Mouse (Mus musculus) v-Abl transformed pro-B cells (cell line): ENCODE results near the gene Mcu.

Experiments
- in situ Hi-C, 2 experiments: fragments of 400-800 bp; cut with MboI; formaldehyde crosslinking; loops; one replicate each; pipeline ENCODE4 v1.15.1; 2025; ENCODE audit not compliant: unreplicated experiment in 2 of 2

Mcu gene

DNA sequence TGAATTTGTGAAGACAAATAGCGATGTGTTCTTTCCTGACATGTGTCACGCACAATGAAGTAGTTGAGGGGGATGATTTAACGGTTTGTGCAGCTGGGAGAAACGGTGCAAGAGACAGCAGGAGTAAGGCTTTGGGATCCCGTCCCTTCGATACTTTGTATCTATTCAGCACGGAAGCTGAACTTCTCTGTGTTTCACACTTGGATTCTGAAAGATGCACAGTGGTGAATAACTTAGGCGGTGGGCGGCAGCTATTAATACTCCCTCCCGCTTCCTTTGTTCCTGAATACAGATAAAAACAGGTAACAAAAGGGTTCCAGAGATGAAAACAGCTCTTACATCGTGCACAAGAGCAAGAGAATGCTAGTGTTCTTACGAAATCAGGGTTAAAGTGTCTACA lies 114.1 kb downstream of the Mcu start:
- in situ Hi-C loops: no loop called here

DNA sequence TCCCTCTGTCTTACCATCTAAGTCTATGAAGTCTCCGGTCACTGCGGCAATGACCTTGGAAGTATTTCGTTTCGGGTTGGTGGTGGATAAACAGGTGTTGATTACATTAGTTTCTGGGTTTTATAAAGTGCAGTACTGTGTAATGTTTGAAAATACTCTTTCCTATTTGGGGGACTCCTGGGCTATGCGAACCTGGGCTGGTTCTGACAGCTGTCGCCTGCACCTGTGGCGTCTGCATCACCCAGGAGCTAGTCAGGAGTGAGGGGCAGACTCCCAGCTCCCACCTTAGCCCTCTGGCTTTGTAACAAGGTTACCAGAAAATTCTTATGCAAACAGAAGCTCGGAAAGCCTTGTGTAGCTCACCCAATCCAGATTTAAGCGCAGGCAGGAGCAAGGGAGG lies 114.7 kb downstream of the Mcu start:
- in situ Hi-C loops: no loop called here

DNA sequence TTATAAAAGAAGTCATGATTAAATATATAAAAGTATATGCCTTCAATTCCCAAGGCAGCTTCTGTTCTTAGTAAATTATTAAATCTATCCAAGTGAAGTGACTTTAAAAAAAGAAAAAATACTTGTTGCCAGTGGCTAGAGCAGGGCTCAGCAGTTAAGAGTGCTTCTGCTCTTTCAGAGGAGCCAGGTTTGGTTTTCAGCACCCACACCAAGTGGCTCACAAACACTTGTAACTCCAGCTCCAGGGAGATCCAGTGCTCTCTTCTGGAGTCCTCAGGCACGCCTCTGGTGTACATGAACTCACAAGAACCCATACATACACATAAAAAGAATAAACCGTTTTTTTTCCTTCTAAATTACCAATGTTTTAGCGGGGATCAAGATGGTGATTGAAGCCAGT lies 116.3 kb downstream of the Mcu start:
- in situ Hi-C loops: no loop called here

DNA sequence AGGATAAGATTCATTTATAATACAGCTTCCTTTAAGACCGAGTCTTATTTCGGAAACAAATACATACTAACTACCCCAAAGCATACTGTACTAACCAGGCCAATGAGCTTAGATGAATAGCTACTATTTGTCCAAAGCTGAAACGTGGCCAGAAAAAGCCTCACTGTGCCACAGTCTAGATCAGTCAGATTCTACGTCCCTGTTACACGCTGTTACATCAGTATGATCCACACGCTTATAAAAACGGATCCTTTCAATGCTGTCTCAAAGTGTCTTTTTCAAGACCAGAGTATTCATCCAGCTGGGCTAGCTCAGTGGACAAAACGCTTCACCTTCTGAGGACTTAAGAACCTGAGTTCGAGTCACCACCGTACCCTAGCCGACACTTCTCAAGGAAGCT lies 119.5 kb downstream of the Mcu start:
- in situ Hi-C loops: no loop called here

DNA sequence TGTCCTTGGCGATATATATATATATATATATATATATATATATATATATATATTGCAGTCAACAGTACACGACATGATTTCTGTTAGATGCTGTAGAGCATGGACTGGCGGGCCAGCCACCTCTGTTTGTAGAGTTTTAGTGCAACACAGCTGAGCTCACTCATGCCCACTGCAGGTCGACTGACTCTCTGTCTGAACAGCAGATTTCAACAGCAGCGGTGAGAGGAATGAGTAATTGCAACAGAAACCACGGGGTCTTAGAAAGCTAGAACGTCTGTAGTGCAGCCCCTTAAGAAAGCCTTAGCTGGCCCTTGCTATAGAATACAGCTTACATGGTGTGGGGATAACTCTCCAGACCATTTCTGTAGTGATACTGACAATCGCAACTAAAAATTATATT lies 121.6 kb downstream of the Mcu start:
- in situ Hi-C loops: no loop called here

DNA sequence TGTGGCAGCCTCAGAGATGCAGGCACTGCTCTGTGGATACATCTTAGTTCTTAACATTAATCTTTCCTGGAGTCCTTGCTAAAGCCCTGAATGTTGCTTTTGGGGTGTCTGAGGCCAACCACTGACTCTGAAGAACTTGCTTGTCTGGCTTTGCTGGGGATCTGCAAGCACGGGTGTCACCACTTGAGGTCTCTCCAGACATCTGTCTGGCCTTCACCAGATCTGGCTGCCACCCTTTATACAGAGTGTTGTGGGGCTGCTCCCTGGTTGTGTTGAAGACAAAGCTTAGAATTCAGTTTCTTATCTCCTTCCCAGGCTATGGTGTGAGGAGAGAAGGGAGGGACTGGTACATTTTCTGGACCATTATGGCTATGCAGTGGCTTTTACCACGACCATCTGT lies 122.4 kb downstream of the Mcu start:
- in situ Hi-C loops: no loop called here

DNA sequence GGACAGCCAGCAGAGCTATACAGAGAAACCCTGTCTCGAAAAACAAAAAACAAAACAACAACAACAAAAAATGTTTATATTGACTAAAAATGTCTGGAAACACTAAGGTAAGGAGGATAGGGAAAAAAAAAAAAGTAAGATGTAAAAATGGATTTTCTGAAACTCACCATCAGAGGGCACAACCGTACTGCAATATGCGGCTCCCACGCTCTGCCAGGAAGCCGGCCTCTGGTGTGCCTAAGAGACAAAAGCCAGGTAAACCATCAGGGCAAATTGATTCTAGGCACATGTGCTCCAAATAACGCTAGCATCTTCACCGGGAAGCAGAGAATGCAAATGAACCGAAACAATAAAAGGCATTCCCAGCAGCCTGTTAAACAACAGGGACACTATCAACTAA lies 125.6 kb downstream of the Mcu start:
- in situ Hi-C loops: no loop called here

DNA sequence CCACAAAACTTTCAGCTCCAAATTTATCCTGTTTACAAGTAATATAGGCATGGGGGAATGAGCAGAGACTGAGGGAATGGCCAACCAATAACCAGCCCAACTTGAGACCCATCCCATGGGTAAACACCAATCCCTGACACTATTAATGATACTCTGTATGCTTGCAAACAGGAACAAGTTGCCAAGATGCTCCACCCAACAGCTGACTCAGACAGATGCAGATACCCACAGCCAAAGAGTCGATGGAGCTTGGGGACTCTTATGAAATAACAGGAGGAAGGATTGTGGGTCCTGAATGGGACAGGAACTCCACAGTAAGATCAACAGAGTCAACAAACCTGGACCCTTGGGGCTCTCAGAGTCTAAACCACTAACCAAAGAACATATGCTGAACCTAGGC lies 127.1 kb downstream of the Mcu start:
- in situ Hi-C loops: no loop called here

DNA sequence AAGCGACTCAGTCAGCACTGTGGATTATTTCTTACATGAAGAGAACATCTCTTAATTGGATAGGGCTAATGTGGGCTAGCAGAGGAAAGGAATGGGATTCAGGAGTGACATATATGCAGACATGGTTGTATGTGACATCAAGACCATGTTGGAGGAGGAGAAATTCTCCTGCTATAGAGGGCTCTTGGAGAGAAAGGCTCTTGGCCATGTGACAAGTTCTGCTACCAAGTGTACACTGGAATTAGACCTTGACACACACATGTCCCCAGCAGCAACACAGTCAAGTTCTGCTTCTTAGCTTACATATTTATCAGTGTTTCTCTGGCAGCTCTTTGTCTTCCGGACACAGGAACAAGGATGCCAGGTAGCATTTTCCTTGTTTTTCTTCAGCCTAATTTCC lies 129.1 kb downstream of the Mcu start:
- in situ Hi-C loops: no loop called here

DNA sequence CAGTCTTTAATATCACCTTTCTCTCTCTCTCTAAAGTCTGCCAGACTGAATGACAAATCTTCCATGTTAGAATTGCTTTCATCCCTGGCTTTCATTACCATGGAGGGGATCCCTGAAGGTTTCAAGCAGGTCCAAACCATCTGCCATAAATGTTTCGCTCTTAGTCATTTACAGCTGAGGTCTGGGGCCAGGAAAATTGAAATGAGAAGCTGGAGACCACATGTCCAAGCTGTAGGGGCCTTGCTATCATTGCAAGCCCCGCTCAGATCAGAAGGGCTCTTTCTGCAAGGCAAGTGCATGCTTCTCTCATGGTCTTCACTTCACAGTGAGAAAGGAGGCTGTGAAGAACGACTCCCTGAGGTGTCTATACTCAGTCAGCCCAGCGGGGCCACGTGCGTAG lies 132.2 kb downstream of the Mcu start:
- in situ Hi-C loops: no loop called here

DNA sequence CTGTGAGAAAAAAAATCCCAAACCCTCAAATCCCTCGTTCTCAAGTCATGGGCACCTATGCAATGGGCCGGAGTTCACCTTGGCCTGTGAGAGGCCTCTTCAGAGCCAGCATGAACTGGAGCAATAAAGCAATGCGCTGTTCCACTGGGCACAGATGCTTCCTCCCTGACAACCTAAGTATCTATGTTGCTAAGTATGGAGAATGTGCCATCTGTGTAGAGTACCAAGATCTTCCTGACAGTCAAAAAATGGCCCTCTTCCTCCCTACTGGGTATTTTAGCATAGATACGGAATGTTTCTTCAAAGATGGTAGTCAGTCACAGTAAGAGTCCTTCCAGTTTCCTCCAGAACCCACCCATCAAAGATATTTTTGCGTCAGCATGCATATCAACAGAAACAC lies 135.1 kb downstream of the Mcu start:
- in situ Hi-C loops: no loop called here

DNA sequence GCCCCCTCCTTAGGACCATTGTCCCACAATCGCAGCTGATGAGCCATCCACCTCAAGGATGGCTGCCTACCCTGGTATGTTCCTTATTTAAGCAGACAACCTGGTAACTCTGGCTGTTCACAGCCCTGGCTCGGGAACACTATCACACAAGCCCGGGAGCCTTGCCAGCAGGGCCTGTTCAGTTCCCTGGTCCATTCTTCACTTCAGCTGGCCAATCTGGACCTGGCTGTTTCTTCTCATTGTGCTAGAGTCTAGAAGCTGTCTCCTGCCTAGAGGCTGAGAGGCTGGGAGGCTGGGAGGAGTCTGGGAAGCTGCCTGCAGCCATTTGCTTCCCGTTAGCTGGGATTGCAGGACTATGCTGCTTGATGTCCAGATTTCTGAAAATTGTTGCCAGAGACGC lies 146.0 kb downstream of the Mcu start:
- in situ Hi-C loops: loop anchor here in 1 of 2 experiments (25.0 kb wide), 1 partner anchor 342 kb away; no protein-coding TSS in a partner anchor

DNA sequence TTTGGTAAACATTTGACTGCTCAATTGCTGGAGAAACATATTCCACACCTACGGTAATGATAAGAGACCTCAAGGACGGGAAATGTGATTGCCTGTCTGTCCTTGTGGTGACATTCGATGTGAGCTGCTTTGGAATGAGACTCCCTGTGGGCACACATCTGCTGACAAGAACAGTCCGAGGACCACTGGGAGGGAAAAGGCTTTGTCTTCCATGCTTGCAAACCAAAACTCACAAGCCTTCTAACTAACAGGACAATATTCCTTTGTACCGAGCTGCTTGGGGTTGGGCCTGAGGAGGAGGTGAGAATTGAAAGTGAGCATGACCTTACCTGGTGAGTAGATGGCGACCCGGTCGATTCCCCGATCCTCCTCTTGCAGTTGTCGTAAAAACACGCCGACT lies 149.2 kb downstream of the Mcu start:
- in situ Hi-C loops: loop anchor here in 1 of 2 experiments (25.0 kb wide), 1 partner anchor 345 kb away; no protein-coding TSS in a partner anchor

DNA sequence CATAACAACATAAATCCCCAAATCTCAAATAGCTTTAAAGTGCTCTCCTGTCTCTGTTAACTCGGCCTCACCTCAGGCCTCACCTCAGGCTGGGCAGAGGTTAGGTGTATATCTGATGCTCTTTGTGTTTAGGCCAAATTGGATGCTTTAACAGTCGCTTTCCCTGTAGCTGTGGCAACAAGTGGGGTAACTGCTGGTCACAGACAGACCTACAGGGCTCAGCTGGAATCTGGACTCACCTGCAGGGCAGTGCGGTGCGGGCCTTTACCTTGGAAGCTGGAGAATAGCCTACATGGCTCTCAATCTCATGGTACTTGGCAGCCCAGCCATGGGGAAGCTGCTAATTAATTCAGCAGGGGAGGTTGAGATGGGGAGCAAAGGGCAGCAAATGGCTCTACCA lies 149.9 kb downstream of the Mcu start:
- in situ Hi-C loops: loop anchor here in 1 of 2 experiments (25.0 kb wide), 1 partner anchor 346 kb away; no protein-coding TSS in a partner anchor

DNA sequence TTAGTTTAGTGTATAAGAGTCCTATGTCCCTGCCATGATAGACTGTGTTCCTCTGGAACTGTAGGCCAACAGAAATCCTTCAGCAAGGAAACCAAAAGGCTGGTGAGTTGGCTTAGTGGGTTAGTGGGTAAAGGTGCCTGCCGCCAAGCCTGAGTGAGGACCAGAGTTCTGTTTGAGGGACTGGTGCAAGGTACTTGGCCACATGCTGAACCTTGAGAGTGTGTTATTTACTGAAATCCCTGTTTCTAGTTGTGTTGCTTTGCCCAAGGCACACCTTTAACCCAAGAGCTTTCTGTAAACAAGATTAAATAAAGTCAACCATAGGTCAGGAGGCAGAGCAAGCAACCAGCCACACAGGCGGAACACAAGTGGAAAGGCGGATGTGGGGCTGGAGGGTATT lies 150.9 kb downstream of the Mcu start:
- in situ Hi-C loops: loop anchor here in 1 of 2 experiments (25.0 kb wide), 1 partner anchor 347 kb away; no protein-coding TSS in a partner anchor

DNA sequence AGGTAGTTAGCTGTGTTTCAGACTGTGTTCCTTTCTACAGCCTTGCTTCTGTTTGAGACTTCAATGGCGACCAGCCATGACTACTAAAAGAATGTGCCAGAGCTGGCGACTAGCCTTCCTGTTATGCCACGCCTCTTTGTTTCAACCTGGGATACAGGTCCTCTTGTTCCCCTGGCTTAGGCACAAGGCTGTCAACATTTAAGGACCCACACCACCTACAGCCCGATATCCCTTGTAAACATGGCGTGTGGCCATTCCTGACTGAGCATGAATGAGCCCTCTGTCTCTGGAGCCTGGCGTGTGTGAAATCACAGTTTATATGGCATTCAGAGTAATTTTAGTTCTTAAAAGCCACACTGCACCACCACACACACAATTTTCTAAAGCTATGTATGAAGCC lies 154.2 kb downstream of the Mcu start:
- in situ Hi-C loops: loop anchor here in 1 of 2 experiments (25.0 kb wide), 1 partner anchor 350 kb away; no protein-coding TSS in a partner anchor

DNA sequence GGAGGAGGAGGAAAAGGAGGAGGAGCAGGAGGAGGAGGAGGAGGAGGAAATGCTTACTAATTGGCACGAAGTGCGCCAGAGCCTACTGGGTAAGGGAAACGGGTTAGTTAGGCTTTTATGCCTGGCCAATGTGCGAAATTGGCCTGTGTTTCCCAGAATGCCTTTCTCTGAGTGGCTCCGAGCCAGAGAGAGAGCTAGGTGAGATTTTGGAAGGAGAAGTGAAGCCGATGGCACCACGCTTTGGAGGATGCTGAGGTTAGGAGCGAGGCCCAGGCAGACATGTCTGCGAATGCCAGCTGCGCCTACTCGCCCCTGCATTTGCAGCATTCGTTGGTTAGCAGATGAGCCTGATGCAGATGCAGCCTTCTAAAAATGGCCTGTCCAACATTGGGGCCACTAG lies 156.7 kb downstream of the Mcu start:
- in situ Hi-C loops: loop anchor here in 1 of 2 experiments (10.0 to 25.0 kb wide), 2 partner anchors 353 to 405 kb away; no protein-coding TSS in a partner anchor

DNA sequence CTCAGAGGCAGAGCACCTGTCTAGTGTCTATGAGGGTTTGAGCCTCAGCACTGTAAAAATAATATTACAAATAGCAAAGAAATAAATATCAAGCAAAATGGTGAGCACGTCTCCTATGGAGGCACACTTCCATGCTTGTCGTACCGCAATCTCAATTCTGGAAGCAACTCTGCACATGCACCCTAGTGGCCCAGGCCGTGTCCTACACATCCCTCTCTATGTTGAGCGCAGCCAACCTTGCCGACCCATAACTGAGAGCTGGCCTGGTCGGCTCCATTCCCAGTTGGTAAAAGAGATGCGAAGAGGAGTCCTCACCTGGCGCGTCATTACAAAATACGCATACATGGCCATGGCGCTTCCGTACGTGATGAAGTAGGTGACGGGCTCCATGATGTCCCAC lies 161.9 kb downstream of the Mcu start:
- in situ Hi-C loops: loop anchor here (5.0 to 25.0 kb wide), 3 partner anchors 358 to 410 kb away; no protein-coding TSS in a partner anchor

DNA sequence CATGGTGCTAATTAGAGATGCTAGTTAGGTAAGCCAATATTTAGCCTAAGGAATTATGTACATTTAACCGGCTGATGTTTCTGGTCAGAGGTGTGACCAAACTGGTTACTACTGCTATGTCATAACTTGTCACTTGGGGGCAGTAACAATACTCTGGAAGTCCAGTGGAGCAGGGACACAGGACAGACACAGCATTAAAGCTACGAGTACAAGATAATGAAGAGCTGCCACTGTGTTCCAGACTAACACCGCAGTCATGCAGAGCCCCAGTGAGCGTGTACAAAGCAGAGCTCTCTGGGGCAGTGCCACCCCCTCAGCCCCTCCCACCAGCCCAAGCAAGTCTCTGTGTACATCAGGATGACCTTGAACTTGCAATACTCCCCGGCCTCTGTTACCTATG lies 164.7 kb downstream of the Mcu start:
- in situ Hi-C loops: loop anchor here (5.0 to 25.0 kb wide), 3 partner anchors 360 to 413 kb away; no protein-coding TSS in a partner anchor

DNA sequence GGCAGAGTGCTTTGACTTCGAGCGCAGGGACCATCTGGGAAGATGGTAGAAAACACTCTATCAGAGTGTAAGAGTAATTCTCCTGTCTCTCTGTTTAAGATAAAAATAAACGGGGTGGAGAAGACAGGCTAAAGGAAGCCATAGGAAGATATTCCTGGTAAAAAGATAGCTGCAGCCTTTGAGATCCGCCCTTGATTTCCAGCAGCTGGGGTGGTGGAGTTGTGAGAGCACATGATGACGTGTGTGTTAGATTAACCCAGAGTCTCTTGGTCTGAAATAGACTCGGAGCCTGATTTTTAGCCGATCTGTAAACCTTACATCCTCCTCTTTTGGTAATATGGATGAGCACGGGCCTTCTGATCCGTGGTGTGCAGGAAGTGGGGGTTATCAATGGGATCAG lies 168.9 kb downstream of the Mcu start:
- in situ Hi-C loops: no loop called here

DNA sequence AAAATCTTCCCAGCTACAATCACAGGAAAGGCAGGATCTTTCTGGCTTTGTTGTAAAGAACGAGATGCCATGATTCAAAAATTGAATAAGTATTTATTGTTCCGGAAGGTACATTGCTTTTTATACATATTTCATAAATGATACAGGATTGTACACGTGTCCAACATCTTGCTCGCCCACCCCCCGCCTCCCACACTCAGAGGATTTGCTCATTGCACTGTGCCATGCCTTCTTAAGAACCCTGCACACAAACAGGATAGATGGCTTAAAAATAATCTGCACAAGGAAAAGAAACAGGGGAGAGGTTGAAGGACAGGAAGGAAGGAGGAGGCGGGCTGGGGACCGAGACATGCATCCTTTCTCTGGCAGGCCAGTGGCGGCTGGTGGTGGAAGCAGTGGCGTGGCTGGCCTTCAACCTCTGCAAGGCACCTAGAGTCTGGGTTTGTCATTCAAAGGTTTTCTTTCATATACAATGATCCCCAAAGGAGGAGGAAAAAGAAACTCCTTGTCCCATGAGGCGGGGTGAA lies 169.5 kb downstream of the Mcu start:
- in situ Hi-C loops: no loop called here

DNA sequence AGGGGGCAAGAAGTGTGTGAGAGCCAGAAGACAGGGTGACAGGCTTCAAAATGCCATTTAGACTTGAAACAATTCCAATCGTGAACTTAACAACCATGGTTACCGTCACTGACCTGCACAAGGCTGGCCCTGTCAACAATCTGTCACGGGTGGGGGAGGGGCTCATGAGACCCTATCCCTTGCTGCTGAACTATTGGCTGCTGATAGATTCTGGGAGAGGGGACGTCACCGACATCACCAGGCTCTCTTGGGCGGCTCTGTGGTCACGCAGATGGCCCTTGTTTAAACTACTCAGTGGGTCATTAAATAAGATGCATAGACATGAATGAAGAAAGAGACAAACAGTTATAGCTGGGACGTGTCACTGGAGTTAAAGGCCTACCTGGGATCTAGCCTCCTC lies 171.9 kb downstream of the Mcu start:
- in situ Hi-C loops: no loop called here

DNA sequence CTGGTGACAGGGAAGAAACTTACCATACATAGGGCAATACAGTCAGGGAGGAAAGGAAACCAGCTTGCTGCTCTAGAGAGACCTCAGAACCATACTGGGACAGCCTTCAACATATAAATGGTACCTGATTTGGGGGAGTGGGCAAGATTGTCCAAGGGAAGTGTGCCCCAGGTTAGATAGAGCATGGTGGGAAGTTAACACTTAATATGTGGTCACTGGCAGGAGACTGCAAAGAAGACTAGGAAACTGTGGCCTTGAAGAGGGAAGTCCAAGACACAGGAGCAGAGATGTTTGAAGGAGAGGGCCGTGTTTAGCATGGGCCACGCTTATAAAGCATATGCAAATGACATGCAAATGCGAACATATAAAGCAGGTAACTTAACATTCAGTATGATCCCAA lies 172.4 kb downstream of the Mcu start:
- in situ Hi-C loops: no loop called here
